Mouse (Mus musculus): ENCODE measurements around the gene D430019H16Rik.

The D430019H16Rik gene

DNA sequence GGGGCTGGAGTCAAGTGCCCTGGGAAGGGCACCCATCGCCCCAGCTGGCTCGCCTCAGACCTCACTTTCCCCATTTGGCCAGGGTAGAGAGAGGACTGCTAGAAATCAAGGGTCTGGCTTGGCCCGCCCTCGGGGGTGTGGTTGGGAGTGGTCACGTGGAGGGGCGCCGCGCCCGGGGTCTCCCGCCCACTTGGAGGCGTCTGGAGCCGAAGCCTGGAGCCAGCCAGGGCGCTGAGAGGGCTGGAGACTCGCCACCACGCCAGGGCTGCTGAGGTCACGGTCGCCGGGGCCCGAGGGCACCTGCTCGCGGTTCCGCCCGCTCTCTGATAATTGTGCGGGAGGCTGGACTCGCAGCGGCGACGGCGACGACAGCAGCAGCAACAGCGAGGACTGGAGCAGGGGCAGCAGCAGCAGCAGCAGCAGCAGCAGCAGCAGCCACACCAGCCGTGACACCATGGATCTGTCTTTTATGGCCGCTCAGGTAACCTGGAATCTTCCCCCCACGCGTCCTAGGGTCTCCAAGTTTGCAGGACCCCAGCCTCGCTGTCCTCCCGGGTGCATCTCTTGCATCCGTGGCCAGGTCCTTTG is at the start of gene D430019H16Rik:
D430019H16Rik (plus strand) TSS at position 187 of the 588 bp plus-strand sequence.
- DNase-seq = peak; percentile 94 to 96

DNA sequence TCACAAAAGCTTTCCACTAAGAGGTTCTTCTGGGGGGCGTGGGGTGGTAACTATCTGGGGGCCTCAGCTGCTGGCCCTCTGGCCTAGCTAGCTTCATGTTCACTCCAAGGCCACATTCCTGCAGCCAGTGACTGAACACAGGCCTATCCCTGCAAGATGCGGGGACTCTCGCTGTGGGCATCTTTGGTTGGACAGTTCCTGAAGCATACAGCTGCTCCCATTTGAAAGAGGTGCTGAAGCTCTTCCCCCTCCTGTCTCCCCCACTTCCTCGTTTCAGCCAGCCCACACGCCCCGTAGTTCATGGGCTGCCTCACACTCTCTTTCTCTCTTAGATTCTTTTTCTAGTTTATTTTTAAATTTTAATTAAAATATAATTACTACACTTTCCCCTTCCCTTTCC is 47.6 kb upstream of the D430019H16Rik start:
- DNase-seq = no peak

DNA sequence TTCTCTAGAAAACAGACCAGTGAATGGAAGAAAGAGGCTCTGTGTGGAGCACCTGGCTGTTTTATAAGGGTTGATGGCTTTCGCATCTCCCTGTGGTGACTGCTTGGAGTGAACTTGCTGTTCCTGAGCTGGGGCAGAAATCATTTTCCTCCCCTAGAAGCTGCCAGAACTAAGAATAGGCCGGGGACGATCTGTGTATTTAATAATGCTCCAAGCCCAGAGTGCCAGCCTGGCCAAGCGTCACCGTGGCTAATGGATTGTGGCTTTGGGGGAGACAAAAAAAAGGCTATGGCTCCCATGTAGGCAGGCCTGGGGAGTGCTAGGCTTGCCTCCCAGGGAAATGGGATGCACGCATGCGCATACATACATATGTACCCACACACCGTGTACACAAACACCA is 39.7 kb upstream of the D430019H16Rik start:
- peak in 1 of 2 experiments; percentile 30 for DNase-seq

DNA sequence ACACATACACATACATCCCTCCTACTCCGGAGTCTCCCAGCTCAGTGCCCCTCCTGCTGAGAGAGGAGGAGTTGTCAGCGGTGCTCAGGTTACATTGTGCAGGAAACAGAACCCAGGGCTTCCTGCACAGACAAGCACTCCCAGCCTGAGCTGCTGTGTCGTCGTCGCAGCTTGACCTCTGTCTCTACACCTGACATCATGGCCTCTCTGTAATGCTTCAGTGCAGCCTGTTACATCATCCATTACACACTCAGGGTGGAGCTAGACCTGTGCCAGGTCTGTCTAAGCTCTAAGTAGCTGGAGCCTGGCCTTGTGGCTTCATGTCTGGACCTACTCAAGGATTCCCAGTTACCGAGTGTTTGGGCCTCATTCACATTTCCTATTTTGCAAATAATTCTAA is 33.2 kb upstream of the D430019H16Rik start:
- peak; percentile 42 to 56 for DNase-seq

DNA sequence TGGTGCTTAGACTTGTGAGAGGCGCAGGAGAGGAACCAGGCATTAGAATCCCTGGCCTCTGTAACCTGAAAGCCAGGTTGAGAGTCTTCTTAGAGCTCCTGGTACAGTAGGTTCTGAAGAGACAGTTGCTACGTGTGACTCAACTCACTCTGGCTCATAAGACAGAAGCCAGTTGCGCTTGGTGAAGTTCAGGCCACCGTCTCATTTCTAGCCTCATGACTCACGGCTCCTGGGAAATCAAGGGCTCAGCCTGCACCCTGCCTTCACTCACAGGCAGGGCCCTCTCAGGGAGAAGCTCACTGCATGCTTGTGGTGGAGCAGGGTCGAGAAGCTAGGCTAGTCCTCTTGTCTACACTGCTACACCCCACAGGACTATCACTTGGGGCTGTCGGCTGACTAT is 27.1 kb upstream of the D430019H16Rik start:
- DNase-seq = no peak

DNA sequence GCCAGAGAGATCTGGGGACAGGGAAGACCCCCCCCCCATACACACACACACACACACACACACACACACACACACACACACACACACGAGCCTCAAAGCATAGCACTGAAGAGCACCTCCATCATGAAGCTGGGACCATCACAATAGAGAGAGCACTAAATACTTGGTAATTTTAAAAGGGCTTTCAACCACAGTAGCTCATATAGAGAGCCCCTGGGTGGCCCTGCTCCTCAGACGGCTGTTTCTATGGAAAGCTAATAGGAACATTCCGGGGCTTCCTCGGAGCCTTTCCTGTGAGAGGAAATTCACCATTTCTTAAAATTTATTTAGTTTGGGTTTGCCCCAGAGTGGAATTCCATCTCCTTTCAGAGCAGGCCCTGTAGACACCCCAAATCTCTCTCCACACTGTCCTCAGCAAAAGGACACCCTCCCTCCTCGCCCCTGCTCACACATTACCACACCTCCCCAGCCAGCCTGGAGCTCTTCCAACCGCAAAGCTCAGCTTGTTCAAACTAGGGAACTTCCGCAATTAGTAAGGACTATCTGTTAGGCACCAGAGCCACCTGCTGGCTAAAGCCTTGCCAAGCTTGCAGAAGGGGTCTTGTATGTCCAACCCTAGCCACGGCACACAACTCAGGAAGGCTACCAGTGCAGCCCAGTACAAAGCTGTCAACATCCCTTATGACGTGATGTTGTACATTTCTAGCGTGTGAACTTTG is 26.5 kb upstream of the D430019H16Rik start:
- peak; percentile 96 for DNase-seq

DNA sequence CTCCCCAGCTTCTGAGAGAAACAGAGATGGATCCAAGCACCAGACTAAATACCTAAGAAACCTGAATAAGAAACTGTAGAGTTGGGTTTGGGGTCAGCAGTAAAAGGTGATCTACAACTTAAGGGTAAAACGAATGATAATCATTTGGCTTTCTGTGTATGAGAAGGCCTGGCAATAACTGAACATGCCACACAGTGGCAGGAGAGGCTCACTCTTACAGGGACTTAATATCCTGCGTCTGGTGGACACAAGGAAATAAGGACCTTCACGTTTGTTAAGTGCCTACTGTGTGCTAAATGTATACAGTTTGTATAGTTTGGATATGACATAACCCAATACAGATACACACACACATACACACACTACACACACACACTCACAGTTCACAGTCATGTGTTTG is 21.8 kb upstream of the D430019H16Rik start:
- peak; percentile 51 to 54 for DNase-seq

DNA sequence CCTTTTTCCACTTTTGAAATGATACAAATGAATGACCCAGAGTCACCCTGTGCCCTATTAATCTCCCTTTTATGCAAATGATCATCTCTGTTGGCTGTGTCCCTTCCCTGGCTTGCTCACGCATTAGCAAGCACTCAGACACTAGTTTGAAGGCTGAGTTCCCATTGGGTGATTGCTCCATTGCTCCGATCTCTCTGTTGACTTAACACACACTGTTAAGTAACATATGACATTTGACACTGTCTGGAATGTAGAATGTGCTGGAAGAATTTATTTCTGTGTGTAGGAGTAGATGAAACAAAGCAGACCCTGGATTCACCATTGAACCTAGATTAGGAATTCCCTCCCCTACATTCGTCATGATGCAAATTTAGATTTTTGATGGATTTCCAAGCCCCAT is 20.8 kb upstream of the D430019H16Rik start:
- DNase-seq = no peak

DNA sequence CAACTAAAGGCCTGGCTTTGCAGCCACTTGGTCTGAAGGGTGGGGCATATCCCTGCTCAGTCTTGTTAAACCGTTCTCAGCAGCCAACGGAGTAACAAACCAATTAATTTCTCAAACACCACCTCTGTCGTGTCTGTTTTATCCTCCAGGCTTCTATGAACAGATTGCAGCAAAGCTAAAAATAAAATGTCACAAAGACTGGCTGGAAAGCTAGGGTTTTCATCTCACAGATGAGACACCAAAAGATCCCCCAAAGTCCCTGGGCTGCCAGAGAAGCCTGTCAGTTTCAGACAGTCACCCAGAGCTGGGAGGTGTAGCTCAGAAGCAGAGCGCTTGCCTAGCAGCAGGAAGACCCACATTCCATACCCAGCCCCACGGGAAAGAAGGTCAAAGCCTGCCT is 15.4 kb upstream of the D430019H16Rik start:
- DNase-seq = no peak

DNA sequence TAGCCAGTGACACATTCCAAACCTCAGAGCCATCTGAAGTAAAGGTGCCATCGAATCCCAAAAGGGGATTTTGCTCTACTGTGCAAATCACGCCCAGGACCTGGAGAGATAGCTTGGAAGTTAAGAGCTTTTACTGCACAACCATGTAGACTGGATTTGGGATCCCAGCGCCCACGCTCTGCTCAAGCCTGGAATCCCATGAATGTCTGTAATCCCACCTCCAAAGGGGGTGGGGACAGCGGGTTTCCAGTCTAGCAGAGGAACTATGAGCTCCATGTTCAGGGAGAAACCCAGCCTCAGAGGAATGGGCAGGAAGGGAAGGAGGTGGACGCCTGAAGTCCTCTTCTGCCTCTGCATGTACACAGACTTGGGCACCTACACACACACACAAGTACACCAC is 13.7 kb upstream of the D430019H16Rik start:
- DNase-seq = no peak

DNA sequence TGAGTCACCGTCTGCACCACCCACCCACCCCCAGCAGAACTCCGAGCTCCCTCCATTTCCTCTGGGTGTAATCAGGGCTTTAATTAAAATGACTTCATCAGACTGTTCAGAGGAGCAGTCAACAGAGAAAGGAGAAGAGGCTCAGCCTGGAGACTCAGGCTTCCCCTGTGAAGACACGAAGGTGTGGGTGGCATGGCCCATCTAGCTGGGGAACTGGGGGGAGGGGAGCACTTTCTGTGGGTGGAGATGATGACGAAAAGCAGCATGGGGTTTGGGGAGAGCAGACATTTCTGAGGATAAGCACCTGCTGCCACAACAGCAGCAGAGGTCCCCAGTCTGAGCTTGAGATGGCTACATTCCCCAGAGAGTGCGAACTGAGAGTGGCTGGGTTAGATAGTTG is 10.1 kb upstream of the D430019H16Rik start:
- no peak for DNase-seq

DNA sequence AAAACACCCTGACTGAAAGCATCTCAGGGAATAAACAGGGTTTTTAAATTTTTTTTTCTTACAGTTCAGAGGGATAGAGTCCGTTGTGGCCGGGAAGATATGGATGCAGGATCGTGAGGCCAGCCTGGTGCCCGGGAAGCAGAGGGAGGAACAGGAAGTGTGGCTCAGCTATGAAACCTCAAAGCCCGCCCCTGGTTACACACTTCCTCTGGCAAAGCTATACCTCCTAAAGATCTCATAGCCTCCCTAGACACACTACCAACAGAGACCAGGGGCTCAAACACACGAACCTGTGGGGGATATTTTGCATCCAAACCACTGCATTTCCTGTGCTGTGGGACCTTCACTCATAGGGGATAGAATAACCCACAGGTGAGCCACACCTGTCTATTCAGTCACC is 7.9 kb upstream of the D430019H16Rik start:
- DNase-seq = no peak

DNA sequence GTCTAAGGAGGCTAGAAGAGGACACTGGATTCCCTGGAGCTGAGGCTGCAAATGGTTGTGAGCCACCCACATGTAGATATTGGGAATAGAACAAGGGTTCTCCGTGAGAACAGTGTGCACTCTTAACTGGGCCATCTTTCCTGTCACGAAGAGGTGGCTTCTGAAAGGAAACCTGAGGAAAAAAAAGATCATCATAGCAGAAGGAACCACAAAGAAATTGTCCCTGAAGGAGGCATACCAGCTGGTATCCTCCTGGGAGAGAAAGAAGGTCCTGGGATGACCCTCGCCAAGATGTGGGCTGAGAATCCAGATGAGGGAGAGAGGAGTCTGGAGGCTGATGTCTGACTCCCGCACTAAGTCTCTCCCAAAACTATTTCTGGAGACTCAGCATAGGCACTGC is 4.4 kb upstream of the D430019H16Rik start:
- DNase-seq = no peak

DNA sequence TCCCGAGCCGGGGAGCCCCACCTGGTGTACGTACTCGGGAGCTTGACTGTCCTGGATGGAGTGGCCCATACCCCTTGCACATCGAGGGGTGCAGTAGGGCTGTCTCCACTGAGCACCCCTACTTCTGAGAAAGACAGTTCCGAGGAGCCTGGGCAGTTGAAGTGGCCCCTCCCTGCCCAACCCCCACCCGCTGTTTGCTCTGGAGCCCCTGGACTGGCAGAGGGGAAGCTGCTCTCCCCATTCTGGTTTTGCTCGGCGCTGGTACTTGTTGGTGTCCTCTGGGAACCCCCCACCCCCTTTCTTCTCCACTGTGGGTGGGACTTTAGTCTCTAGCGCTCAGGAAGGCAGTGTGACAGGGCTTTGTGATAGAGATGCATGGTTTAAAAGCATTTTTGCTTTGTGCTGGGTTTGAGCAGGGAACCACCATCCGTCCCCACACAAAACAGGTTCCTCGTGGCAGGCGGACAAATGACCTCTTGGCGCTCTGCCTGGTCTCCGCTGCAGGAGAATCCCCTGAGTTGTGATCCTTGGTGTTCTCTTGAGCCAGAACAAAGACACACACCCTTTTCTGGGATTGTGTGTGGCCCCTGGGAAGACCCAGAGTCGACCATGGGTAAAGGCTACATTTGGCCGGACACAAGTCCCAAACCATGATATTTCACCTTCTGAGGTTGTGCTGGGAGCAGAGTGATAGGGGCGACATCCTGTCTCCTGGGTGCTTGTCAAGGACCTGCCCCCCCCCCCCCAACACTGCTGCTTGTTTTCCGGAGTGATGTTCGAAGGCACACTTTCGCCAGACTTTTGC is 804 bp downstream of the D430019H16Rik start:
- DNase-seq = peak; percentile 62 to 72

DNA sequence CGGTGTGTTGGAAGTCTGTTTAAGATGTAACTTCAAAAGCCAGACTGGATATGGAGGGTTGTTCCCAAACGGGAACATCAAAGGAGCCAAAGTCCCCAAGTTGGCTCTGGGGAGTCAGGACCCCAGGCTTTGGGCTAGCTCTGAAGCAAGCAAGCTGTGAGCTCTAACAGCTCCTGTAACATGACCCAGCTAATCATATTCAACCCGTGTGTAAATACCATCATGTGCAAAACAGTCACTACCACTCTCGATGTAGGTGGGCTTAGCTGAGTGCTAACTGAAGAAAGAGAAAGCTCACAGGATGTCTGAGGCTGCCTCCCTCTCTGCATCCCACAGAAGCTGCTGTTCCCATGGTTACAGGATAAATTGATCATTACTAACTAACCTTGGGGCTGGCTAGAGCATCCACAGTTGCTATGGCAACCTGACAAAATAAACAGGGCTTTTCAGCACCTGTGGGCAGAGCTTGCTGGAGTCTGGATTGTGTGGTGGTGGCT is 1.5 kb downstream of the D430019H16Rik start:
- DNase-seq = peak in 1 of 2 experiments; percentile 34

DNA sequence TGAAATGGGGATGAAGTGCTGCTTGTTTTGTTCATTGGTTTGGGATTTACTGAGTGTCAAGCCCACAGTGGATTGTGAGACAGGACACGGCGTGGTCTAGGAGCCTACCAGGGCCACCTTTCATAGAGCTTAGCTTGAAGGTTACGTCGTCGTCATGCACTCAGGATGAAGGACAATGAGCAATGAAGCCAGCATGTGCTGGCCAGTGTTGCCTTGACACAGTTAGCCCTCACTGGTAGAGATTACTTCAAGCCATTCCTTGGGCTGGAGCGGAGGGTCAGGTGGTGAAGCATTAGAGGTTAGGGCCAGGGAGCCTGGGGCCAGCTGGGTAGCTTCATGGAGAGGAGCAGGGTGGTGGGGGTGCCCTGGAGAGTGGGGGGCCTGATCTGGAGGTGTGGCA is 5.1 kb downstream of the D430019H16Rik start:
- DNase-seq = no peak

DNA sequence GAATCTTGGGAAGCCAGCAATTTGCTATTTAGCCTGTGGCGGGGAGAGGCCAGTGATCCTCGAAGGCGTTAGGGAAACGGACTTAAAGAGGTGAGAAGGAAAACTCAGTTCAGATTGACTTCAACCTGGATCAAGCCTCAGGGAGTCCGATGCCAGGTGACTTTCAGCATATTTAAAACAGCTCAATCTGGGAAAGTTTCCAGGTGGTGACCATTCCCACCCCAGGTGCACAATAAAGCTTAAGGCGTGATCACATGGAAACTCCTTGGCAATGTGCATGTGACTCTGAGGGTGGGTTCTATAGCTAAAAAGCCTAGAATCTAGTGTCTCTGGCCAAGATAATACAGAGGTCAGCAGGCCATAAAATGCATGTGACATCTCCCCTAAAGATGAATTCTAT is 7.4 kb downstream of the D430019H16Rik start:
- DNase-seq = peak; percentile 50 to 61

DNA sequence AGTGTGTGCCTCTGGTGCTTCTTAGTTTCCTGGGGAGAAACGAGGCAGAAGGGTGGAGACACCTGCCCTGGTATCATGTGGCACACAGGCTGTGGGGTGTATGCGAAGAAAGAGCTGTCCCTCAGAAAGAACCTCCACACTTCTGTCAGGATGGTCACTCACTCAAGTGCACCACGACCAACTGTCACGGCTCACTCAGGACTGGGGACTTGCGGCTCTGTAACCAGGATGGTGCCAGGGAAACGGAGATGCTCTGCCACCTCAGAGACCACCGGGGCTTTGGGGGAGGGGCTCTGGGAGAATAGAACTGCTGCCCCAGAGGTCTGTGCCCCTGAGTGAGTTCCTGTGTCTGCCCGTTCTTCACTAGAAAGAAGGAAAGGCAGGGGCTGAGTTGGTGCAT is 15.4 kb downstream of the D430019H16Rik start:
- peak; percentile 61 to 62 for DNase-seq

DNA sequence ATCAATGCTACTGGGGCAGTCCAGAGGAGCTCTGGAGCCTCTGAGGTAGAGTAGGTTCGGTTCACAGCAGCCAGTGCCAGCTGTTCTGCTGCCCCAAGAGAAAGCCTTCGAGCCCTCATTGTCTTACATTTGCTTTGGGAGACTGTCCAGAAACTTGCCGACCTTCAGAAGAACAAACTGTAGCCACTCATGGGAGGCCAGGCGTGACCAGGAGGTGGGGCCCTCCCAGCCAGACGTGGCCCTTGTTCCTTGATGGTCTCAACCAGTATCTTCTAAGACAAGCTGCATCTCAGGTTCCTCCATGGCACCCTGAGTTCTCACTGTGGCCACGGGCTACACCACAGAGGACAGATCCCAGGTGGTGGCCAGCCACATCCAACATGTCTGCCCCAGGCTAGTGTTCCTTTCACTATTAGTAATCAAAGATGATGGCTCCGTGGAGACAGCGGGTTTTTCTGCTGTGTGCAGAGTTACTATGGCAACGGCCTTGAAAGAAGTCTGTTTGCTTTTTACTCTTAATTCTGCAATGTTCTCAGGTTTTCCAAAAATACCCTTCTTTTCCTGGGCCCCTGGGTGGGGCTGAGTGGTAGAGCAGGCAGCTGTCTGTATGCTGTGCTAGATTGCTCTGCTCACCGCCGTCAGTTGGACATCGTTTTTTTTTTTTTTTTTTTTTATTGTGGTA is 21.7 kb downstream of the D430019H16Rik start:
- no peak for DNase-seq

DNA sequence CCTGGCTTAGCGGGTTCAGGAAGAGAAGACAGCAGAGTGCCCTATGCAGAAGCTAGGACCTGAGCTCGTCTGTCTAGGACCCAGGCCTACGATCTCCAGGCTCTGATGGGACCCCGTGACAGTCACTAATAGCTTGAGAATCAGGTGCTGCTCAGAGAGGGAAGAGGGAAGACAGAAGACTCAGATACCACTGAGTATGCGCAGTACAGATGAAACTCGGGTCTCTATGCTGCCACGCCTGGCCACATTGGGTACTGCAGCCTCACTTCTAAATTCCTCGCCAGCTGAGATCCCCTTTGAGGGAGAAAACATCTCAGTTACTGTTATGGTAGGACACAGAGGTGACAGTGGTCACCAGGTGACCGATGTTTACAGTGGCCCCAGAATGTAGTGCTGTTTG is 22.8 kb downstream of the D430019H16Rik start:
- DNase-seq = peak; percentile 81 to 90

DNA sequence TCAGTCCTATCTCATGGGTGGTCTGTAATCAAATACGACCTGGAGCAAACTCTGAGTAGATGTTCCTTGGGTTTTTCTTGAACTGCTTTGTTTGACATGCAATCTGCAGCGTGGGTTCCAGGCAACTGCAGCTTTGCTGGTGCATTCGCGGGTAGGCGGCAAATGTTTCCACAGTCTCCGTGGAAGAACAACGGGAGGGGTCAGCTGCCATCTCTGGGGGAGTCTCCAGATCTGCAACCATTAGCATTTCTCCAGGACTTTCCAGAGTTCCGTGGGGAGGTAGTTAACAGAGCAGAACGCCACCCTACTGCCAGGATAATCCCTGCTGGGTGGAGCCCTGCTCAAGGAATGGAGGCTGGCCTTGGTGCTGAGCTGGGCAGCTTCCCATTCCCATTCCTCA is 23.3 kb downstream of the D430019H16Rik start:
- no peak for DNase-seq

DNA sequence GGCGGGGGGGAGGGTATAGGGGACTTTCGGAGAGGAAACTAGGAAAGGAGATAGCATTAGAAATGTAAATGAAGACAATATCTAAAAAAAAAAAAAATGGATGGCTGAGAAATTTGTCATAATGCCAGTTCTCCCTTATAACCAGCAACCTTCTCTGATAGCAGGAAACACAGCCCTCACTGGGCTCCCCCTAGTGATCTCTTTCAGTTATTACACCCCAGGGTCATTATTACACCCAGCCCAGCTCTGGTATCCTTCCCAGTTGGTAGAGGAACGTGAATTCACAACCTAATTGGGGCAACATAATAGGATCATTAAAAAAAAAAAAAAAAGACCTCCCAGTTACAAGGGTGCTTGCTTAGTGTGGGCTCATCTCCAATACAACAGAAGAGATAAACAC is 29.8 kb downstream of the D430019H16Rik start:
- peak; percentile 69 to 79 for DNase-seq

DNA sequence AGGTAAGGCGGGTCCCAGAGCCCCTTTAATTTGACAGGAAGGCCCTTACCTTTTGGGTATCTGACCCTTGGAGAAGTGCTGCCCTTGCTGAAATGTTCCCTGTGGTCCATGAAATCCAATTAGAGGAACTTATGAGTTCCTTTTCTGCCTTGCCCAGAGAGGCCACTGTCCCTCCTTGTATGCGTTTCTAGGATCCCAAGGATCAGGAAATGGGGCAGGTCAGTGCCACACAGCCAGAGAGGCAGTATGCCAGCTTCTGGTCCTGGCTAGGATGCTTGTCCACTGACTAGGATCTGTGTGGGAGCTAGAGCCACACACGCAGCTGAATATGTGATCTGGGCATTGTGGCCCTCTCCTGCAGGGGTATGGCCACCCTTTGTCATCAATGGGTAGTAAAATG is 36.6 kb downstream of the D430019H16Rik start:
- DNase-seq = peak; percentile 39

All from cerebellum, postnatal 10 days (tissue).